8 mouse cellular contexts compared by ENCODE assay signal in the genomic region with DNA sequence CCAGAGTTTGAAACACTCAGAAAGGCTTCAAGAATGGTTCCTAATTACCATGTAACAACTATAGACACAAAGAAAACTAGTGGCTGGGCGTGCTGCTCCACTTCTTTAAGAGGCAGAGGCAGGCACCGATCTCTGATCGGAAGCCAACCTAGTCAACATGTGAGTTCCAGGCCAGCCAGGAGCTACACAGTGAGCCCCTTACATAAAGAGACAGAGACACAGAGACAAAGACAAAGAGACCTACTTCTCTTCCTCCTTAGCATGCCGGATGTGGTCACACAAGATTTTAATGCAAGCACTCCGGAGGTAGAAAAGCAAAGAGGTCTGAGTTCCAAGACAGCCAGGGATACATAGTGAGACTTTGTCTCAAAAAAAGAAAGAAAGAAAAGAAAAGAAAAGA. TPM values are rescaled to one million over a fixed set of nuclear protein-coding genes. Genes with fewer than 3 reads are reported as not detected.
DNase-seq lines count a peak whose midpoint lies in the region; ATAC-seq lines count a peak whose summit lies in the region.

No protein-coding gene starts in this region.

- peak overlapping the region; percentile 69 for H3K4me2 ChIP-seq in heart, embryonic 14.5 days (ENCODE audit: low read length)
- H3K4me2 ChIP-seq in forebrain, embryonic 16.5 days (ENCODE audit: low read length), result peak overlapping the region; percentile 40

- peaks cover 47% of the 10 kb centered on the region for H3K79me2 ChIP-seq in macrophage (ENCODE audit: inconsistent target)

- H3K36me3 ChIP-seq in heart, embryonic 14.5 days (ENCODE audit: control insufficient read depth, insufficient read depth, low read length), result peaks cover 10% of the 10 kb centered on the region
- no peaks in the 10 kb centered on the region for H3K36me3 ChIP-seq in forebrain, embryonic 16.5 days (ENCODE audit: control insufficient read depth, insufficient read depth)
- no peaks in the 10 kb centered on the region for H3K36me3 ChIP-seq in macrophage (ENCODE audit: inconsistent target)

- H3K4me3 ChIP-seq in heart, embryonic 14.5 days (ENCODE audit: control insufficient read depth in 1 of 2, insufficient read depth in 1 of 2, low read depth in 1 of 2, low read length in 2 of 2), result peak overlapping the region; percentile 30 to 64
- H3K4me3 ChIP-seq in forebrain, embryonic 16.5 days (replicated peaks; ENCODE audit: low read length), result peak overlapping the region; percentile 21
- H3K4me3 ChIP-seq in macrophage (ENCODE audit: inconsistent target), result peak overlapping the region; percentile 52; the same call in 1 of the 2 replicates

- peak overlapping the region; percentile 88; the same call in 1 of the 2 replicates for H3K9ac ChIP-seq in heart, embryonic 14.5 days (ENCODE audit: low read length)
- H3K9ac ChIP-seq in forebrain, embryonic 16.5 days (replicated peaks; ENCODE audit: low read depth, low read length), result no peak overlapping the region

- no peak for ATAC-seq in heart, embryonic 14.5 days (ENCODE audit: insufficient number of reproducible peaks, insufficient read depth, low FRiP score, low read depth)
- ATAC-seq in forebrain, embryonic 16.5 days, result no peak

- no peaks in the 10 kb centered on the region for H3K27me3 ChIP-seq in heart, embryonic 14.5 days (ENCODE audit: control insufficient read depth, insufficient read depth, low read length)
- H3K27me3 ChIP-seq in forebrain, embryonic 16.5 days (replicated peaks; ENCODE audit: control insufficient read depth, insufficient read depth, low read length), result no peaks in the 10 kb centered on the region

- DNase-seq in heart, postnatal 10 days, result no peak
- peak; percentile 71 for DNase-seq in ES-CJ7 (ENCODE audit: low read depth, low spot score)
- DNase-seq in thymus, postnatal 36 days, result peak; percentile 27 to 35
- no peak for DNase-seq in retina, embryonic 14.5 days (ENCODE audit: low spot score)
- DNase-seq in left cerebral cortex, postnatal 14 days (ENCODE audit: low spot score in 2 of 2), result no peak

- no peak overlapping the region for H3K27ac ChIP-seq in heart, embryonic 14.5 days (replicated peaks in 1 of 2; ENCODE audit: control insufficient read depth in 1 of 2, insufficient read depth in 1 of 2, low read depth in 2 of 2, low read length in 2 of 2)
- H3K27ac ChIP-seq in forebrain, embryonic 16.5 days (ENCODE audit: low read length), result no peak overlapping the region
- no peak overlapping the region for H3K27ac ChIP-seq in macrophage

- H3K4me1 ChIP-seq in heart, embryonic 14.5 days (ENCODE audit: control insufficient read depth in 2 of 2, insufficient read depth in 2 of 2, low read length in 2 of 2), result peaks cover 2 to 4% of the 10 kb centered on the region in 2 experiments; a peak in 3 of 4 replicates
- H3K4me1 ChIP-seq in forebrain, embryonic 16.5 days (replicated peaks; ENCODE audit: control insufficient read depth, insufficient read depth, low read length), result peaks cover 10% of the 10 kb centered on the region; the same call in 1 of the 2 replicates

- WGBS in heart, embryonic 14.5 days, result 38% methylated on average over 5 of the region's 5 CpGs
- WGBS in forebrain, embryonic 16.5 days, result 24% methylated on average over 5 of the region's 5 CpGs
- 19% methylated on average over 2 of the region's 5 CpGs for WGBS in macrophage (ENCODE audit: missing documents)

- H3K9me3 ChIP-seq in heart, embryonic 14.5 days (ENCODE audit: control insufficient read depth, low read length), result no peaks in the 10 kb centered on the region
- H3K9me3 ChIP-seq in forebrain, embryonic 16.5 days (ENCODE audit: control insufficient read depth, low read length), result no peaks in the 10 kb centered on the region

- intact Hi-C loops in heart, postnatal 10 days (cut with DNase I), result no loop called here
- intact Hi-C loops in left cerebral cortex, postnatal 14 days (cut with DNase I), result no loop called here

RNA-seq across cellular contexts. Expression of gene Pdha1, which starts 2.1 kb away (rescaled TPM):
- 315 and 328 TPM in 2 replicates for polyA plus RNA-seq in heart, embryonic 14.5 days (2014; fragmentation: Nextera tagmentation; extraction: Ambion mirVana)
- 100 to 1,000 TPM; 884 to 926 TPM for total RNA-seq in heart, postnatal 10 days (2021)
- polyA plus RNA-seq in forebrain, embryonic 16.5 days (2015; fragmentation: Nextera tagmentation; extraction: Ambion mirVana), result 124 and 126 TPM in 2 replicates
- 10 to 100 TPM; 13.3 to 61.0 (median 33.9) TPM for total RNA-seq in macrophage (2018; cell fraction: chromatin; rRNA removed)
- total RNA-seq in macrophage (2018; cell fraction: cytosol; rRNA removed), result 10 to 100 TPM; 40.6 to 65.3 (median 54.3) TPM
- total RNA-seq in macrophage (2018; cell fraction: nucleus; rRNA removed), result 10 to 100 TPM; 17.1 to 63.5 (median 35.9) TPM
- polyA plus RNA-seq in macrophage (2018), result 46.5 to 72.3 TPM (median 56.7 TPM) in 3 replicates
- total RNA-seq in left cerebral cortex, postnatal 14 days (2021), result 100 to 1,000 TPM; 290 to 305 TPM

Comparison
In these comparisons a context has a peak if more than half of its experiments do, and no peak if none do; other contexts are left out.
1. DNase-seq: peak in ES-CJ7 (single experiment) and thymus, postnatal 36 days (2 of 2); none in heart, postnatal 10 days (0 of 2), retina, embryonic 14.5 days (single experiment) and left cerebral cortex, postnatal 14 days (0 of 2).
2. Peak in every context shown above with its lines, with median percentiles within 50 percentile points of each other: H3K4me3 ChIP-seq.